Mouse (Mus musculus): ENCODE results near the gene Olfr520.

GRCm38 (mm10) chr7:99785553-99785952 lies 55.5 kb downstream of the Olfr520 start:
- no peak for TF ChIP-seq CTCF (conservative IDR thresholded peaks at IDR 0.05; ENCODE audit: low read length)
- TF ChIP-seq POU5F1 (IDR thresholded peaks at IDR 0.05; ENCODE audit: borderline replicate concordance, low read length): no peak
- TF ChIP-seq NANOG (IDR thresholded peaks at IDR 0.05; ENCODE audit: borderline replicate concordance, low read length): no peak

All from E14TG2a.4 (cell line).